Mouse (Mus musculus): ENCODE measurements around the gene Cyp4a10. TPM values are rescaled to one million over a fixed set of nuclear protein-coding genes. Genes with fewer than 3 reads are reported as not detected.
A peak's percentile ranks its signal among the peaks of the same experiment; 100 is the strongest.
"Not testable (repeated sequence)": the region's sequence is repeated elsewhere in the genome, so short reads cannot be mapped to it uniquely, and the experiment has no call there.

Gene Cyp4a10
- polyA plus RNA-seq, 1 experiment: 0.12 TPM

- no peak overlapping the region for H3K4me3 ChIP-seq (replicated peaks; ENCODE audit: extremely low read depth, low read depth, low read length)
- DNase-seq: no peak
- 32% methylated on average over 2 of the region's 2 CpGs for WGBS
- no peaks in the 10 kb centered on the region for H3K4me1 ChIP-seq (ENCODE audit: control insufficient read depth, insufficient read depth, low read length)
- TF ChIP-seq POLR2A (IDR thresholded peaks at IDR 0.05; ENCODE audit: borderline replicate concordance, extremely low read depth, low read depth, low read length) (no peak), CTCF (IDR thresholded peaks at IDR 0.05; ENCODE audit: insufficient read depth, low read length) (no peak)
These were observed 28.2 kb downstream of the Cyp4a10 start for GRCm38 (mm10) chr4:115546141-115546828.

GRCm38 (mm10) chr4:115552726-115553125 is 34.7 kb downstream of the Cyp4a10 start:
- DNase-seq: no peak
- TF ChIP-seq POLR2A (IDR thresholded peaks at IDR 0.05; ENCODE audit: borderline replicate concordance, extremely low read depth, low read depth, low read length) (no peak), CTCF (IDR thresholded peaks at IDR 0.05; ENCODE audit: insufficient read depth, low read length) (no peak)
- WGBS: 83% methylated on average over 3 of the region's 3 CpGs
- no peaks in the 10 kb centered on the region for H3K4me1 ChIP-seq (ENCODE audit: control insufficient read depth, insufficient read depth, low read length)
- H3K4me3 ChIP-seq (replicated peaks; ENCODE audit: extremely low read depth, low read depth, low read length): no peak overlapping the region

- 72% methylated on average over 2 of the region's 2 CpGs for WGBS
- Histone ChIP-seq H3K4me3 (replicated peaks; ENCODE audit: extremely low read depth, low read depth, low read length) (no peak overlapping the region), H3K4me1 (ENCODE audit: control insufficient read depth, insufficient read depth, low read length) (no peaks in the 10 kb centered on the region)
- no peak for DNase-seq
- TF ChIP-seq POLR2A (IDR thresholded peaks at IDR 0.05; ENCODE audit: borderline replicate concordance, extremely low read depth, low read depth, low read length): no peak
- no peak for TF ChIP-seq CTCF (IDR thresholded peaks at IDR 0.05; ENCODE audit: insufficient read depth, low read length)
These were observed 37.4 kb downstream of the Cyp4a10 start for GRCm38 (mm10) chr4:115555513-115555912.

- WGBS: 59% methylated on average over 4 of the region's 4 CpGs
These were observed 39.9 kb downstream of the Cyp4a10 start for GRCm38 (mm10) chr4:115557861-115558561.

GRCm38 (mm10) chr4:115561236-115561635 is 43.2 kb downstream of the Cyp4a10 start:
- H3K4me1 ChIP-seq (ENCODE audit: control insufficient read depth, insufficient read depth, low read length); H3K4me3 ChIP-seq (replicated peaks; ENCODE audit: extremely low read depth, low read depth, low read length); DNase-seq: not testable (repeated sequence)
- 73% methylated on average over 5 of the region's 5 CpGs for WGBS

More at GRCm38 (mm10) chr4:115557861-115558561, 39.9 kb downstream of the Cyp4a10 start:
- DNase-seq: no peak
- no peaks in the 10 kb centered on the region for H3K4me1 ChIP-seq (ENCODE audit: control insufficient read depth, insufficient read depth, low read length)
- TF ChIP-seq CTCF (IDR thresholded peaks at IDR 0.05; ENCODE audit: insufficient read depth, low read length) (no peak), POLR2A (IDR thresholded peaks at IDR 0.05; ENCODE audit: borderline replicate concordance, extremely low read depth, low read depth, low read length) (no peak)
- no peak overlapping the region for H3K4me3 ChIP-seq (replicated peaks; ENCODE audit: extremely low read depth, low read depth, low read length)

GRCm38 (mm10) chr4:115563401-115563800 is 45.3 kb downstream of the Cyp4a10 start, which contains the start of gene Cyp4a31:
TSS of gene Cyp4a31 (plus strand) at chr4:115563649.
- DNase-seq: no peak
- no peaks in the 10 kb centered on the region for H3K4me1 ChIP-seq (ENCODE audit: control insufficient read depth, insufficient read depth, low read length)
- TF ChIP-seq POLR2A (IDR thresholded peaks at IDR 0.05; ENCODE audit: borderline replicate concordance, extremely low read depth, low read depth, low read length): no peak
- TF ChIP-seq CTCF (IDR thresholded peaks at IDR 0.05; ENCODE audit: insufficient read depth, low read length): no peak
- 85% methylated on average over 3 of the region's 3 CpGs for WGBS
- H3K4me3 ChIP-seq (replicated peaks; ENCODE audit: extremely low read depth, low read depth, low read length): no peak within 1 kb of the TSS

- DNase-seq; H3K4me1 ChIP-seq (ENCODE audit: control insufficient read depth, insufficient read depth, low read length); H3K4me3 ChIP-seq (replicated peaks; ENCODE audit: extremely low read depth, low read depth, low read length): not testable (repeated sequence)
- WGBS: 48% methylated on average over 6 of the region's 6 CpGs
These were observed 46.6 kb downstream of the Cyp4a10 start for GRCm38 (mm10) chr4:115564469-115565225.

GRCm38 (mm10) chr4:115575255-115575654 is 57.2 kb downstream of the Cyp4a10 start:
- WGBS: 66% methylated on average over 3 of the region's 3 CpGs

GRCm38 (mm10) chr4:115575776-115576175 is 57.7 kb downstream of the Cyp4a10 start:
- Histone ChIP-seq H3K4me3 (replicated peaks; ENCODE audit: extremely low read depth, low read depth, low read length) (no peak overlapping the region), H3K4me1 (ENCODE audit: control insufficient read depth, insufficient read depth, low read length) (no peaks in the 10 kb centered on the region)
- peak; percentile 18 for DNase-seq
- TF ChIP-seq POLR2A (IDR thresholded peaks at IDR 0.05; ENCODE audit: borderline replicate concordance, extremely low read depth, low read depth, low read length) (no peak), CTCF (IDR thresholded peaks at IDR 0.05; ENCODE audit: insufficient read depth, low read length) (no peak)
- WGBS: 63% methylated on average over 2 of the region's 2 CpGs

More at GRCm38 (mm10) chr4:115575255-115575654, 57.2 kb downstream of the Cyp4a10 start:
- DNase-seq: no peak
- no peak overlapping the region for H3K4me3 ChIP-seq (replicated peaks; ENCODE audit: extremely low read depth, low read depth, low read length)
- TF ChIP-seq CTCF (IDR thresholded peaks at IDR 0.05; ENCODE audit: insufficient read depth, low read length): no peak
- TF ChIP-seq POLR2A (IDR thresholded peaks at IDR 0.05; ENCODE audit: borderline replicate concordance, extremely low read depth, low read depth, low read length): no peak
- H3K4me1 ChIP-seq (ENCODE audit: control insufficient read depth, insufficient read depth, low read length): no peaks in the 10 kb centered on the region

Data from lung, adult 2 months (tissue).